Mouse (Mus musculus) heart, postnatal 0 days (tissue): ENCODE results near the gene Cfap298.

ENCODE experiments used
- CTCF ChIP-seq: IDR thresholded peaks from 2 replicates; pipeline ENCODE4 v1.5.1; 2016; ENCODE audit warnings: antibody characterized with exemption, control low read depth, low read depth
- EP300 ChIP-seq: IDR thresholded peaks from 2 replicates; pipeline ENCODE4 v1.6.1; 2016; ENCODE audit warnings: antibody characterized with exemption, low read depth

DNA sequence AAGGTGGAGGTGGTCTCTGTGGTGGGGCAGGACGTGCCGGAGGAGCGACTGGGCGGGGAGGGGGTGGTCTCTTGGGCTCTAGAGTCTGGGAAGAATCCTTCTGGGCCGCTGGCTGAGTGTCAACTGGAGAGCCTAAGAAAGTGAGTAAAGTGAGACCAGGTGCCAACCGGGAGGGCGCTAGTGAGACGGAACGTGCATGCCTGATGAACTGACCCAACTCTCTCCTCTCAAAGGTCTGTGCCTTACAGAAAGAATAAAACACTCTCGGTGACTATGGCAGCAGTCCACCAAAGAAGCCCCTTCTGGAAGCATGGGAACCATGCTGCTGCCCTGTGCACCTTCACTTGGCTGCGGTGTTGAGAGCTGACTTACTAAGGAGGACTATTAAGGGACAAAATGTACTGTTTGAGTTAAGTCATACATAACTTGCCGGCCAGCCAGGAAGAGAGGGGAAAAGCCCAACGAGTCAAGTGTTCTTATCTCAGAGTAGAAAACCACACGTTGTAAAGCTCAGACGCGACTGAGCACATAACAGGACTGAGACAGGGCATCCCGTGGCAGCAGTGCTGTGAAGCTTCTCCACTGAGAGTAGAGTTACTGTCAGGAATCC, 15.5 kb upstream of the Cfap298 start:
- TF ChIP-seq CTCF (no peak; the same call in 1 of the 2 replicates), EP300 (no peak)
